Mouse (Mus musculus): ENCODE data around the gene Traf3ip3. TPM values are rescaled to one million over a fixed set of nuclear protein-coding genes. Genes with fewer than 3 reads are reported as not detected.

The Traf3ip3 gene
- total and polyA plus RNA-seq, 3 experiments, result 0.94 to 2.7 (median 2.2) TPM

DNA sequence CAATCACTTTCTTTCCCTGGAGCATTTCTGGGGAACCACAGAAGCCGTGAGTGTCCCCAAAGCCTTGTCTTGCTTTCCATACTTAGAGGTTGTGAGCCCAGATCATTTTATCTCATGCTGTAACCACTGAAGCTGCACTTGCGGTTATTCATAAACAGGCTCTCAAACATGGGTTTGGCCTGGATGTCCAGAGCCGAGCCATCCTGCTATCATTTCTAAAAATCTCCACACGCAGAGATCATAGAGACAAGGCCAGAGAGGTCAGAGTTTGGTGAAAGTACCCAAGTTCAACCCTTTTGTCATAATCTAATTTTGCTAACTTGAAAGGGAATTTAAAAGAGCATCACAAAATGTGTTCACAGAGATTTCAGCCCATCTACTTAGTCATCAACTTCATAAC lies 39.9 kb upstream of the Traf3ip3 start:
- Histone ChIP-seq H3K4me1 (ENCODE audit: control insufficient read depth, insufficient read depth, low read length) (peaks cover 7% of the 10 kb centered on the region), H3K4me3 (no peak overlapping the region), H3K27ac (no peak overlapping the region), H3K36me3 (ENCODE audit: control insufficient read depth, insufficient read depth, low read length) (peaks cover 4% of the 10 kb centered on the region), H3K27me3 (ENCODE audit: control insufficient read depth, insufficient read depth, low read length) (no peaks in the 10 kb centered on the region), H3K9ac (ENCODE audit: low read depth, low read length) (no peak overlapping the region), H3K79me2 (replicated peaks; ENCODE audit: control insufficient read depth, insufficient read depth, low read length) (no peaks in the 10 kb centered on the region)
- no peak for DNase-seq
- WGBS, result 90% methylated on average over 4 of the region's 4 CpGs
- TF ChIP-seq EP300 (IDR thresholded peaks at IDR 0.05; ENCODE audit: insufficient read depth, low read depth, low read length) (no peak), CTCF (IDR thresholded peaks at IDR 0.05) (no peak), POLR2A (IDR thresholded peaks at IDR 0.05; ENCODE audit: insufficient read depth, low read depth, low read length) (no peak)
- intact Hi-C loops (cut with DNase I), result no loop called here

DNA sequence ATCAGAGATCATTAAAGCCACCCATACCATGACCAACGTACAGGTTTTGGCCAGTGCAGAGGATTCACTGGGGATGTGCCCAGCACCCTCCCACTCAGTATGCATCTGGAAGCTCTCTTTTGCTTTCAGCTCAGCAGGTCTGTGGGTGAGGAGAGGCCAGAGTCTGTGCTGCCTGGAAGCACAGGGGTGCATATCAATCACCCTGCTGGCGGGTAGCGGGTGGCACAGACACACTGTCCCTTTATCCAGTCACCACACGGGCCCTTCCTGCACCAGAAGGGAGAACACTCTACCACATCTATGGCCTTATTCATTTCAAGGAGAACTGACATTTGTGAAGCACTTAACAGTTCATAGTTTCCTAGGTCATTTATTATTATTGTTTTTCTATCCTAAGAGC lies 36.9 kb upstream of the Traf3ip3 start:
- TF ChIP-seq CTCF (IDR thresholded peaks at IDR 0.05), result no peak
- no peak for TF ChIP-seq POLR2A (IDR thresholded peaks at IDR 0.05; ENCODE audit: insufficient read depth, low read depth, low read length)
- no peak for TF ChIP-seq EP300 (IDR thresholded peaks at IDR 0.05; ENCODE audit: insufficient read depth, low read depth, low read length)
- Histone ChIP-seq H3K4me1 (ENCODE audit: control insufficient read depth, insufficient read depth, low read length) (peaks cover 5% of the 10 kb centered on the region), H3K9ac (ENCODE audit: low read depth, low read length) (no peak overlapping the region), H3K79me2 (replicated peaks; ENCODE audit: control insufficient read depth, insufficient read depth, low read length) (no peaks in the 10 kb centered on the region), H3K27ac (no peak overlapping the region), H3K36me3 (ENCODE audit: control insufficient read depth, insufficient read depth, low read length) (peaks cover 2% of the 10 kb centered on the region; the same call in 1 of the 2 replicates), H3K4me3 (no peak overlapping the region), H3K27me3 (ENCODE audit: control insufficient read depth, insufficient read depth, low read length) (no peaks in the 10 kb centered on the region)
- WGBS, result 58% methylated on average over 4 of the region's 4 CpGs
- no peak for DNase-seq
- intact Hi-C loops (cut with DNase I), result no loop called here

DNA sequence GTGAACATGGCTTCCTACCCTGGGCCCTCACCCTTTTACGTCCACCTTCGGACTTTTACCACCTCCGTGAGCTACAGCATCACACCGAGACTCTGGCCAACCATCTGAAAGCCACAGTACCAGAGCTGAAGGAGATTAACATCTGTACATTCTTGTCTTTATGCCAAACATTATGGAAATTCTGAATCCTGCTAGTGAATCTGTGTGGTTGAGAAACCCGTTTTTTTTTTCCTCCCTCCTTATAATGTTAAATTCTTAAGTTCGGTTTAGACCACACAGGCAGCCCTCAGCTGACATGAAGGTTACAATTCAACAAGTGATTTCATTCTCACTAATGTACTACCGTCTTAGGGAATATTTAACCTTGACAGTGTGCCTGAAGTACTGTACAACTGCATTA lies 33.4 kb upstream of the Traf3ip3 start:
- no peak for TF ChIP-seq EP300 (IDR thresholded peaks at IDR 0.05; ENCODE audit: insufficient read depth, low read depth, low read length)
- TF ChIP-seq CTCF (IDR thresholded peaks at IDR 0.05), result no peak
- TF ChIP-seq POLR2A (IDR thresholded peaks at IDR 0.05; ENCODE audit: insufficient read depth, low read depth, low read length), result no peak
- intact Hi-C loops (cut with DNase I), result no loop called here
- no peak overlapping the region for H3K9ac ChIP-seq (ENCODE audit: low read depth, low read length)

DNA sequence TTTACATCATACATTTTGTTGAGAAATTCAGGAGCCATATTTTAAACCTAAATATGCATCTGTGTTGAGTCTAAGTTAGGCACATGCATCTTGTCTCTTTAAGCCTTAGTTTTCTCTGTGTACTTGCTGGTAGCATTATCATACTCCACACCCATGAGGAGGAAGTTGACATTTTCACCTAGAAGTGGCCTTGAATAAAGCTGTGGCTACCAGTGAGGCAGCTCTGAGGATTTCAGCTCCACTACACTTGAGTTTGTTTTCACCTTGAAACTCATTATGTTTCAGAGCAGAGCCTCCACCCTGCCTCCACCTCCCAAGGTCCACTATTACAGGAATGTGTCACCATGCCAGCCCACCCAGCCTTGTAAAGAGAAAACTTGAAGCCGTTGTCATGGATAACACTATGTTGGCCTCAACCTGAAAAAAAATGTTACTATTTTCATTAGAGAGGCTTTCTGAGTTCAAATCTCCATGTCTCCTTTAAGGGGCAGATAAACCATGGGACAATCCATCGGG lies 32.7 kb upstream of the Traf3ip3 start:
- no peak for DNase-seq
- Histone ChIP-seq H3K4me1 (ENCODE audit: control insufficient read depth, insufficient read depth, low read length) (no peaks in the 10 kb centered on the region), H3K9ac (ENCODE audit: low read depth, low read length) (no peak overlapping the region), H3K27ac (no peak overlapping the region), H3K79me2 (replicated peaks; ENCODE audit: control insufficient read depth, insufficient read depth, low read length) (no peaks in the 10 kb centered on the region), H3K4me3 (no peak overlapping the region), H3K36me3 (ENCODE audit: control insufficient read depth, insufficient read depth, low read length) (no peaks in the 10 kb centered on the region), H3K27me3 (ENCODE audit: control insufficient read depth, insufficient read depth, low read length) (no peaks in the 10 kb centered on the region)
- no peak for TF ChIP-seq EP300 (IDR thresholded peaks at IDR 0.05; ENCODE audit: insufficient read depth, low read depth, low read length)
- no peak for TF ChIP-seq POLR2A (IDR thresholded peaks at IDR 0.05; ENCODE audit: insufficient read depth, low read depth, low read length)
- no peak for TF ChIP-seq CTCF (IDR thresholded peaks at IDR 0.05)
- intact Hi-C loops (cut with DNase I), result no loop called here
- 86% methylated on average over 2 of the region's 2 CpGs for WGBS

More for the DNA sequence above, 33.4 kb upstream of the Traf3ip3 start:
- Histone ChIP-seq H3K79me2 (replicated peaks; ENCODE audit: control insufficient read depth, insufficient read depth, low read length) (no peaks in the 10 kb centered on the region), H3K4me3 (no peak overlapping the region), H3K27me3 (ENCODE audit: control insufficient read depth, insufficient read depth, low read length) (no peaks in the 10 kb centered on the region), H3K36me3 (ENCODE audit: control insufficient read depth, insufficient read depth, low read length) (no peaks in the 10 kb centered on the region), H3K4me1 (ENCODE audit: control insufficient read depth, insufficient read depth, low read length) (no peaks in the 10 kb centered on the region), H3K27ac (no peak overlapping the region)
- WGBS, result 69% methylated on average over 7 of the region's 7 CpGs
- DNase-seq, result no peak

DNA sequence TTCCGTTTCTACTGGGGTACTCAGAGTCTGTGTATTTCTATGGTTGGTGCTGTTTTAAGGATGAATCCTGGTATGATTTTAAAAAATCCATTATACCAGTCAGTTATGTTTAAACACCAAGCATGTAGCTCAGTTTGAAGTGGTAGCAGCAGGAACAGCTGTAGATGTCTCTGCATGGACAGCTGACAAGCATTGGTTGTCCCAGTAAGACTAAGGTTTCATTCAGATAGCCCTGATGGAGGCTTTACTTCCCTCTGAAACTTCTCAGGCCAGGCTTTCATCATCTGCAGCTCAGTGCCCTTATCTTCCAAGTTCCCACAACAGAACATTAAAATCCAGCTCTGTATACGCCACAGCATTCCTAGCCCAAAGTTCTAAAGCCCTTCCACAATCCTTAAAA lies 31.2 kb upstream of the Traf3ip3 start:
- no peaks in the 10 kb centered on the region for H3K4me1 ChIP-seq (ENCODE audit: control insufficient read depth, insufficient read depth, low read length)
- no peak overlapping the region for H3K4me3 ChIP-seq
- no peaks in the 10 kb centered on the region for H3K27me3 ChIP-seq (ENCODE audit: control insufficient read depth, insufficient read depth, low read length)
- H3K9ac ChIP-seq (ENCODE audit: low read depth, low read length), result no peak overlapping the region
- H3K36me3 ChIP-seq (ENCODE audit: control insufficient read depth, insufficient read depth, low read length), result no peaks in the 10 kb centered on the region
- DNase-seq, result no peak
- WGBS, result 83% methylated on average over 2 of the region's 2 CpGs
- intact Hi-C loops (cut with DNase I), result no loop called here
- no peaks in the 10 kb centered on the region for H3K79me2 ChIP-seq (replicated peaks; ENCODE audit: control insufficient read depth, insufficient read depth, low read length)
- no peak overlapping the region for H3K27ac ChIP-seq
- TF ChIP-seq POLR2A (IDR thresholded peaks at IDR 0.05; ENCODE audit: insufficient read depth, low read depth, low read length) (no peak), CTCF (IDR thresholded peaks at IDR 0.05) (no peak), EP300 (IDR thresholded peaks at IDR 0.05; ENCODE audit: insufficient read depth, low read depth, low read length) (no peak)

DNA sequence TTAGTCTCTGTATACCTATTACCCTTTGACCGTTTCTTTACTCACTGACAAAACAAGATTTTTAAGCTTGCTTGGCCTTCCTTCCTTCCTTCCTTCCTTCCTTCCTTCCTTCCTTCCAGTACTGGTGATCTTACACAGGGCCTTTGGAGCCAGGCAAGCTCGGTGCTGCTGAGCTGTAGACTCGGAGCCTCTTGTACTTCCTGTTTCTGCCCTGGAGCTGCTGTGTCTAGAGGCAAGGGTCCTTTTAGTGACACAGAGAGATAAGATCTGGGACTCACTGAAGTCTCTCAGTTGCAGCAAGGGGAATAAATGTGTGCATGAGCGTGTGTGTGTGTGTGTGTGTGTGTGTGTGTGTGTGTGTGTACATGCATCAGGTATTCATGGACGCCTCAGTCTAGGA lies 29.4 kb upstream of the Traf3ip3 start:
- no peak for DNase-seq
- H3K4me3 ChIP-seq, result no peak overlapping the region
- no peak overlapping the region for H3K27ac ChIP-seq
- H3K79me2 ChIP-seq (replicated peaks; ENCODE audit: control insufficient read depth, insufficient read depth, low read length), result no peaks in the 10 kb centered on the region
- intact Hi-C loops (cut with DNase I), result no loop called here
- H3K27me3 ChIP-seq (ENCODE audit: control insufficient read depth, insufficient read depth, low read length), result no peaks in the 10 kb centered on the region
- H3K4me1 ChIP-seq (ENCODE audit: control insufficient read depth, insufficient read depth, low read length), result peaks cover 1% of the 10 kb centered on the region; the same call in 1 of the 2 replicates
- no peaks in the 10 kb centered on the region for H3K36me3 ChIP-seq (ENCODE audit: control insufficient read depth, insufficient read depth, low read length)
- 49% methylated on average over 5 of the region's 5 CpGs for WGBS
- no peak overlapping the region for H3K9ac ChIP-seq (ENCODE audit: low read depth, low read length)
- TF ChIP-seq CTCF (IDR thresholded peaks at IDR 0.05) (no peak), POLR2A (IDR thresholded peaks at IDR 0.05; ENCODE audit: insufficient read depth, low read depth, low read length) (no peak), EP300 (IDR thresholded peaks at IDR 0.05; ENCODE audit: insufficient read depth, low read depth, low read length) (no peak)
